Mouse (Mus musculus) olfactory bulb, adult 2 months (tissue): ENCODE measurements around the gene Ctcfl.

Source experiments
- CTCF ChIP-seq: fragments of 200-500 bp; IDR thresholded peaks from 2 replicates; pipeline ENCODE4 v1.5.1; 2012; ENCODE audit warnings: low read depth, mild to moderate bottlenecking, low read length, moderate library complexity; ENCODE audit not compliant: insufficient read depth
- POLR2A ChIP-seq: fragments of 200-500 bp; IDR thresholded peaks from 2 replicates; pipeline ENCODE4 v1.6.1; 2012; ENCODE audit warnings: mild to moderate bottlenecking, low read depth, low read length, moderate library complexity; ENCODE audit not compliant: insufficient read depth

- TF ChIP-seq POLR2A (no peak), CTCF (no peak)
Measured at GRCm38 (mm10) chr2:173109510-173109909, 9.8 kb downstream of the Ctcfl start.
